8 mouse cellular contexts compared by ENCODE assay signal in genomic region chr9:45412287-45412686, GRCm38 (mm10). TPM values are rescaled to one million over a fixed set of nuclear protein-coding genes. Genes with fewer than 3 reads are reported as not detected.
A peak's percentile ranks its signal among the peaks of the same experiment; 100 is the strongest.
DNase-seq lines count a peak whose midpoint lies in the region; ATAC-seq lines count a peak whose summit lies in the region.

No protein-coding gene starts in this region.

- WGBS in intestine, embryonic 14.5 days, result 7% methylated on average over 10 of the region's 10 CpGs

- intact Hi-C loops in gastrocnemius, postnatal 36 days (cut with DNase I), result loop anchor here (2.0 to 10.0 kb wide), 2 partner anchors 343 to 473 kb away; no protein-coding TSS in a partner anchor

- peak overlapping the region; percentile 39 for H3K4me2 ChIP-seq in intestine, embryonic 14.5 days (ENCODE audit: low read length)

- H3K9me3 ChIP-seq in intestine, embryonic 14.5 days (ENCODE audit: control insufficient read depth, low read length), result no peaks in the 10 kb centered on the region

- no peak overlapping the region for H3K4me3 ChIP-seq in intestine, embryonic 14.5 days (ENCODE audit: low read depth, low read length)

- H3K36me3 ChIP-seq in intestine, embryonic 14.5 days (ENCODE audit: control insufficient read depth, insufficient read depth, low read length), result no peaks in the 10 kb centered on the region

- no peak overlapping the region for H3K9ac ChIP-seq in intestine, embryonic 14.5 days (ENCODE audit: low read length)

- no peaks in the 10 kb centered on the region for H3K4me1 ChIP-seq in intestine, embryonic 14.5 days (replicated peaks; ENCODE audit: control insufficient read depth, insufficient read depth, low read length)

- no peak; the same call in 1 of the 2 replicates for ATAC-seq in intestine, embryonic 14.5 days (replicated peaks; ENCODE audit: low FRiP score, low TSS enrichment, low read depth)
- ATAC-seq in megakaryocyte-erythroid progenitor cell, adult 5-6 weeks (replicated peaks; ENCODE audit: low FRiP score, low TSS enrichment, poor library complexity, severe bottlenecking), result peak; percentile 64

- no peaks in the 10 kb centered on the region for H3K27me3 ChIP-seq in intestine, embryonic 14.5 days (replicated peaks; ENCODE audit: control insufficient read depth, insufficient read depth, low read length)

- DNase-seq in adrenal gland, adult (ENCODE audit: inconsistent age in 2 of 2, low spot score in 1 of 2), result peak; percentile 79 to 94
- peak; percentile 94 for DNase-seq in embryo, embryonic 10.5 days (ENCODE audit: low spot score)
- peak; percentile 79 to 81 for DNase-seq in gastrocnemius, postnatal 36 days
- DNase-seq in intestine, embryonic 14.5 days (ENCODE audit: low spot score), result peak; percentile 99
- peak; percentile 54 to 91 for DNase-seq in left cerebral cortex, adult 9 months (ENCODE audit: low spot score in 2 of 2)
- DNase-seq in right cerebral cortex, postnatal 25 days, result peak; percentile 83
- peak; percentile 77 to 80 for DNase-seq in urinary bladder, postnatal 36 days (ENCODE audit: low spot score in 2 of 2)

- no peak overlapping the region for H3K27ac ChIP-seq in intestine, embryonic 14.5 days (ENCODE audit: low read depth)

RNA-seq across cellular contexts. Expression of gene Fxyd2, which starts 12.8 kb away (rescaled TPM):
- 1 to 10 TPM; 1.4 to 2.6 TPM for total RNA-seq in gastrocnemius, postnatal 36 days (2021)
- 2.4 and 5.2 TPM in 2 replicates for polyA plus RNA-seq in intestine, embryonic 14.5 days (2014; fragmentation: Nextera tagmentation; extraction: Ambion mirVana)
- not detected in 2 replicates for total RNA-seq in megakaryocyte-erythroid progenitor cell, adult 5-6 weeks (2014; fragmentation: Nextera tagmentation)
- not detected in 2 replicates for total RNA-seq in megakaryocyte-erythroid progenitor cell, adult 5-6 weeks (2017)

RNA-seq across cellular contexts. Expression of gene Dscaml1, which starts 14.1 kb away (rescaled TPM):
- total RNA-seq in gastrocnemius, postnatal 36 days (2021), result not detected
- polyA plus RNA-seq in intestine, embryonic 14.5 days (2014; fragmentation: Nextera tagmentation; extraction: Ambion mirVana), result 0.26 and 0.41 TPM in 2 replicates
- not detected in 2 replicates for total RNA-seq in megakaryocyte-erythroid progenitor cell, adult 5-6 weeks (2014; fragmentation: Nextera tagmentation)
- not detected in 2 replicates for total RNA-seq in megakaryocyte-erythroid progenitor cell, adult 5-6 weeks (2017)

RNA-seq across cellular contexts. Expression of gene Fxyd6, which starts 42.3 kb away (rescaled TPM):
- 10 to 100 TPM; 24.2 to 33.4 TPM for total RNA-seq in gastrocnemius, postnatal 36 days (2021)
- polyA plus RNA-seq in intestine, embryonic 14.5 days (2014; fragmentation: Nextera tagmentation; extraction: Ambion mirVana), result 67.3 and 76.0 TPM in 2 replicates
- 0.87 and 1.5 TPM in 2 replicates for total RNA-seq in megakaryocyte-erythroid progenitor cell, adult 5-6 weeks (2014; fragmentation: Nextera tagmentation)
- not detected in 2 replicates for total RNA-seq in megakaryocyte-erythroid progenitor cell, adult 5-6 weeks (2017)

Comparison
In these comparisons a context has a peak if more than half of its experiments do, and no peak if none do; other contexts are left out.
1. RNA of gene Fxyd6, which starts 42.3 kb away (total RNA-seq): 24.2 to 33.4 TPM in gastrocnemius, postnatal 36 days; 0.87 to 1.5 TPM in megakaryocyte-erythroid progenitor cell, adult 5-6 weeks; every median in the first group is over 4 times any median in the second.
2. Peak in every context shown above with its lines, with median percentiles within 50 percentile points of each other: DNase-seq.